Mouse (Mus musculus): ENCODE results near the gene Ppp1r12a.
A peak's percentile ranks its signal among the peaks of the same experiment; 100 is the strongest.

Ppp1r12a gene

GRCm38 (mm10) chr10:108162297-108163020 is 466 bp downstream of the Ppp1r12a start:
- DNase-seq (ENCODE audit: low spot score): no peak

GRCm38 (mm10) chr10:108163021-108163410 is 1.0 kb downstream of the Ppp1r12a start:
- DNase-seq (ENCODE audit: low spot score): peak; percentile 46

GRCm38 (mm10) chr10:108163451-108163850 is 1.5 kb downstream of the Ppp1r12a start:
- peak; percentile 40 for DNase-seq (ENCODE audit: low spot score)

GRCm38 (mm10) chr10:108167823-108168222 is 5.8 kb downstream of the Ppp1r12a start:
- DNase-seq (ENCODE audit: low spot score): no peak

GRCm38 (mm10) chr10:108170818-108171217 is 8.8 kb downstream of the Ppp1r12a start:
- no peak for DNase-seq (ENCODE audit: low spot score)

- no peak for DNase-seq (ENCODE audit: low spot score)
These were observed 9.6 kb downstream of the Ppp1r12a start for GRCm38 (mm10) chr10:108171637-108172036.

- DNase-seq (ENCODE audit: low spot score): no peak
These were observed 11.0 kb downstream of the Ppp1r12a start for GRCm38 (mm10) chr10:108172817-108173563.

- DNase-seq (ENCODE audit: low spot score): no peak
These were observed 12.1 kb downstream of the Ppp1r12a start for GRCm38 (mm10) chr10:108174107-108174506.

GRCm38 (mm10) chr10:108175885-108176284 is 13.9 kb downstream of the Ppp1r12a start:
- no peak for DNase-seq (ENCODE audit: low spot score)

GRCm38 (mm10) chr10:108178285-108178848 is 16.4 kb downstream of the Ppp1r12a start:
- no peak for DNase-seq (ENCODE audit: low spot score)

- DNase-seq (ENCODE audit: low spot score): no peak
These were observed 17.4 kb downstream of the Ppp1r12a start for GRCm38 (mm10) chr10:108179404-108179803.

- DNase-seq (ENCODE audit: low spot score): no peak
These were observed 18.3 kb downstream of the Ppp1r12a start for GRCm38 (mm10) chr10:108180313-108180712.

- DNase-seq (ENCODE audit: low spot score): no peak
These were observed 19.9 kb downstream of the Ppp1r12a start for GRCm38 (mm10) chr10:108181893-108182292.

GRCm38 (mm10) chr10:108182386-108182785 is 20.4 kb downstream of the Ppp1r12a start:
- no peak for DNase-seq (ENCODE audit: low spot score)

GRCm38 (mm10) chr10:108184763-108185162 is 22.8 kb downstream of the Ppp1r12a start:
- peak; percentile 60 for DNase-seq (ENCODE audit: low spot score)

GRCm38 (mm10) chr10:108185265-108185664 is 23.3 kb downstream of the Ppp1r12a start:
- DNase-seq (ENCODE audit: low spot score): no peak

GRCm38 (mm10) chr10:108189303-108189702 is 27.3 kb downstream of the Ppp1r12a start:
- DNase-seq (ENCODE audit: low spot score): no peak

- DNase-seq (ENCODE audit: low spot score): no peak
These were observed 28.0 kb downstream of the Ppp1r12a start for GRCm38 (mm10) chr10:108189986-108190385.

- peak; percentile 28 for DNase-seq (ENCODE audit: low spot score)
These were observed 28.6 kb downstream of the Ppp1r12a start for GRCm38 (mm10) chr10:108190626-108191025.

- no peak for DNase-seq (ENCODE audit: low spot score)
These were observed 29.4 kb downstream of the Ppp1r12a start for GRCm38 (mm10) chr10:108191381-108191787.

GRCm38 (mm10) chr10:108192306-108192705 is 30.3 kb downstream of the Ppp1r12a start:
- no peak for DNase-seq (ENCODE audit: low spot score)

- no peak for DNase-seq (ENCODE audit: low spot score)
These were observed 34.1 kb downstream of the Ppp1r12a start for GRCm38 (mm10) chr10:108196124-108196523.

- no peak for DNase-seq (ENCODE audit: low spot score)
These were observed 35.5 kb downstream of the Ppp1r12a start for GRCm38 (mm10) chr10:108197498-108197897.

Measured in adipocyte (in vitro differentiated cells).